Mouse (Mus musculus) testis, adult 2 months (tissue): ENCODE data around the gene Kcnc1.

Source experiments
- CTCF ChIP-seq: fragments of 200-500 bp; IDR thresholded peaks from 2 replicates; pipeline ENCODE4 v1.5.1; 2012; ENCODE audit warnings: low read depth, mild to moderate bottlenecking, inconsistent platforms, low read length, moderate library complexity; ENCODE audit not compliant: control insufficient read depth, insufficient read depth, insufficient replicate concordance
- POLR2A ChIP-seq: fragments of 200-500 bp; IDR thresholded peaks from 2 replicates; pipeline ENCODE4 v1.6.1; 2012; ENCODE audit warnings: low read depth, mild to moderate bottlenecking, inconsistent platforms, low read length, moderate library complexity; ENCODE audit not compliant: control insufficient read depth

- TF ChIP-seq CTCF (no peak), POLR2A (no peak)
These were observed 16.5 kb downstream of the Kcnc1 start for GRCm38 (mm10) chr7:46412823-46413222.
